Mouse (Mus musculus): ENCODE data around the gene Cfc1. TPM values are rescaled to one million over a fixed set of nuclear protein-coding genes. Genes with fewer than 3 reads are reported as not detected.

Cfc1 gene
- total RNA-seq, 2 experiments from 2014 or later: not detected

Other genes with a start within 250 kb of the Cfc1 start
- gene Ccdc115, start 96.0 kb upstream of the Cfc1 start, total RNA-seq (2014; fragmentation: Nextera tagmentation): 35.9 and 38.8 TPM in 2 replicates
- gene Ccdc115, start 96.0 kb upstream of the Cfc1 start, total RNA-seq (2017): 42.1 and 45.4 TPM in 2 replicates
- gene Imp4, start 95.8 kb upstream of the Cfc1 start, total RNA-seq (2014; fragmentation: Nextera tagmentation): 55.7 and 74.9 TPM in 2 replicates
- gene Imp4, start 95.8 kb upstream of the Cfc1 start, total RNA-seq (2017): 27.2 and 31.5 TPM in 2 replicates
- gene Ptpn18, start 75.9 kb upstream of the Cfc1 start, total RNA-seq (2014; fragmentation: Nextera tagmentation): 12.5 and 40.1 TPM in 2 replicates
- 27.3 and 67.9 TPM in 2 replicates for gene Ptpn18, start 75.9 kb upstream of the Cfc1 start, total RNA-seq (2017)
- gene Prss39, start 37.2 kb upstream of the Cfc1 start, total RNA-seq (2014; fragmentation: Nextera tagmentation): not detected in 2 replicates
- gene Prss39, start 37.2 kb upstream of the Cfc1 start, total RNA-seq (2017): 1.2 TPM in 1 of 2 replicates, not detected in the other
- gene Prss40, start 25.3 kb downstream of the Cfc1 start, total RNA-seq (2014; fragmentation: Nextera tagmentation): not detected in 2 replicates
- gene Prss40, start 25.3 kb downstream of the Cfc1 start, total RNA-seq (2017): not detected in 2 replicates
- not detected in 2 replicates for gene Amer3, start 44.0 kb downstream of the Cfc1 start, total RNA-seq (2014; fragmentation: Nextera tagmentation)
- not detected in 2 replicates for gene Amer3, start 44.0 kb downstream of the Cfc1 start, total RNA-seq (2017)